Mouse (Mus musculus) ES-E14 (cell line): ENCODE results near the gene Ptgis.

ENCODE experiments used
- MAFK ChIP-seq: IDR thresholded peaks from 2 replicates; pipeline ENCODE4 v1.6.1; 2014; ENCODE audit warnings: mild to moderate bottlenecking, low read depth, low read length, inconsistent platforms; ENCODE audit not compliant: insufficient read depth
- ZNF384 ChIP-seq: IDR thresholded peaks from 2 replicates; pipeline ENCODE4 v1.6.1; 2012; ENCODE audit warnings: low read depth, low read length, inconsistent platforms

GRCm38 (mm10) chr2:167254808-167255207 is 14.4 kb upstream of the Ptgis start:
- no peak for TF ChIP-seq ZNF384
- TF ChIP-seq MAFK: no peak
